Mouse (Mus musculus): ENCODE measurements around the gene Anks1b.

Anks1b gene

DNA sequence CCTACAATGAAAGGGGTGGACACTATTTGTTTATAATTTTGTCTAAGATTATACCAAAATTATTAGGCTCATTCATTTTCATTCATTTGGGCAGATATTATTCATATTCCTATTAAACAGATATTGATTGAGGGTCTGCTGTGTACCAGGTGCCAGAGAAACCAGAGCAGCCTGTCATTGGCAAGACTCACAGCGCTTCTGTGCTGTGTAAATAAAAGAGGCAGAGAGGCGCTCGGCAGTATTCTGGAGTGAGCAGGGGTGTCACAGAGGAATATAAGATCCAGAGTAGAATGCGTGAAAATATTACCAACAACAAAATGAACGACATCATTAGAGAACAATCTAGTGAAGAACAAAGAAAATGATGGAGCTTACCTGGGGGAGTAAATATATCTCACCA lies 878.6 kb downstream of the Anks1b start:
- DNase-seq, result no peak

DNA sequence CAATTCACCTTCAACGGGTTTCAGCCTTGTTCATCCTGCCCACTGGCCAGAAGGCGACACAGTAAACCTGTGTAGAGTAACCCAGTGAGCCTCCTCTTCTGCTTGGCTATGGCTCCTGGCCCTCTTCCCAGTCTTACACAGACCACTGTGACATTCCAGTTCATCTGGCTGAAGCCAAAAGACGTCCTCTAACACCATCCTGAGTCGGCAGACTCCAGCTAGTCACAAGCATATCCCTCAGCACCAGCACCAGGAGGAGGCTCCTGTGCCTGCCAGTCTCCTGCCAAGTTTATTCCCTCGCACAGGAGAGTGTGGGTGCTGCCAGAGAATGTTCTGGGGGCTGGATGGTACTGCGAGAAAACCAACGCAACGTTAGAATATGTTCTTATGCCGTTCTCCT lies 879.8 kb downstream of the Anks1b start:
- DNase-seq, result no peak

DNA sequence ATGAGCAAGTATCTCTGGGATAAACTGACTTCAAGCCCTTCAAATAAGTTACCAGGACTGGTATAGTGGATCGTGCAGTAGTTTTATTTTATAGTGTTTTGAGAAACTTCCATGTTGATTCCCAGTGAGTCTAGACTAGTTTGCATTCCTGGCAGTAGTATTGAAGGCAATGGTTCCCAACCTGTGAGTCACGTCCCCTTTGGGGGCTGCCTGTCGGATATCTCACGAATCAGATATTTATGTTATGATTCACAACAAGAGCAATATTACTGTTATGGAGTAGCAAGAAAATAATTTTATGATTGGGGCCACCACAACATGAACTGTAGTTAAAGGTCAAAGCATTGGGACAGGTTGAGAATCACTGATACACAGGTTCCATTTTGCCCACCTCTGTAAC lies 884.5 kb downstream of the Anks1b start:
- no peak for DNase-seq

- no peak for DNase-seq
Observed at GRCm38 (mm10) chr10:90759929-90760328, 886.6 kb downstream of the Anks1b start.

- no peak for DNase-seq
Observed at GRCm38 (mm10) chr10:90766261-90766660, 893.0 kb downstream of the Anks1b start.

DNA sequence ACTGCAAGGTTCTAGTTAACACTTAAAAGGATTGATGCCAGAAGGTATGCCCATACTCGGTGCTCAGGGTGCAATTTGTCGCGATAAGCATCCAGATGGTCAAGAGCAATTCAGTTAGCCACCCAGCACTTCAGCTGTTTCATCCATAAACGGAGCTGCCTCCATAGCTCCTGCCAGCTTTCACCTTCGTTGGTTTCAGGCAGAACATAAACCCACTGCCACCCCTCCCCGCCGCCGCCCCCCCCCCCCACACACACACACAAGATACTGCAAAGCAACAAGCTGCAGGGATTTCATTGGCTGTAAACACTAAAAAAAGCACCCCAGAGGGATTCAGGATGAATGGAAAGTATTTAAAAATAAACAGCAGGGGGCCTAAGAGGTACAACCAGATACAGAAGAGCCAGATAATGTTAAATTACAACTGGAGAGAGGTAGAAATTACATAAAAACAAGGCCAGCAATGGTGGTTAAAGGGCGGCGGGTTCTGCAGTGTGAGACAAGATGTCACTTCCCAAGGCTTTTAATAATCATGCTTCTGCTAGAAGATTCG lies 897.2 kb downstream of the Anks1b start:
- no peak for DNase-seq

DNA sequence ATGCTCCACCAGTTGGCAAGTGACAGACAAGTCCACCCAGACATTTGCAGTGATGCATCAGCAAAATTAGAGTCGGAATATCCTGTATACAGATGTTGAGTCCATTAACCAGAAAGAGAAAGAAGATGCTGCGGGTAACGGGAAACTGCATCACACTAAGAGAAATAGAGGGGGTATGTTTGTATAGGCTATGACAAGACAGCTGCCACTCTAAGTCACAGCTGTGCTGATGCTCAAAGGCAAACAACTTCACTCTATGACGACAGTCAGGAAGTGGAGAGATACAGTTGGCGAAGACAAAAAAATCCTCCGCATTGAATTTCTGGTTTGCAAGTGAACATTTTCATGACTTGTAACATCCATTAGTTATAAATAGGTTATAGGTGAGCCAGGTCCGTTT lies 897.7 kb downstream of the Anks1b start:
- no peak for DNase-seq

DNA sequence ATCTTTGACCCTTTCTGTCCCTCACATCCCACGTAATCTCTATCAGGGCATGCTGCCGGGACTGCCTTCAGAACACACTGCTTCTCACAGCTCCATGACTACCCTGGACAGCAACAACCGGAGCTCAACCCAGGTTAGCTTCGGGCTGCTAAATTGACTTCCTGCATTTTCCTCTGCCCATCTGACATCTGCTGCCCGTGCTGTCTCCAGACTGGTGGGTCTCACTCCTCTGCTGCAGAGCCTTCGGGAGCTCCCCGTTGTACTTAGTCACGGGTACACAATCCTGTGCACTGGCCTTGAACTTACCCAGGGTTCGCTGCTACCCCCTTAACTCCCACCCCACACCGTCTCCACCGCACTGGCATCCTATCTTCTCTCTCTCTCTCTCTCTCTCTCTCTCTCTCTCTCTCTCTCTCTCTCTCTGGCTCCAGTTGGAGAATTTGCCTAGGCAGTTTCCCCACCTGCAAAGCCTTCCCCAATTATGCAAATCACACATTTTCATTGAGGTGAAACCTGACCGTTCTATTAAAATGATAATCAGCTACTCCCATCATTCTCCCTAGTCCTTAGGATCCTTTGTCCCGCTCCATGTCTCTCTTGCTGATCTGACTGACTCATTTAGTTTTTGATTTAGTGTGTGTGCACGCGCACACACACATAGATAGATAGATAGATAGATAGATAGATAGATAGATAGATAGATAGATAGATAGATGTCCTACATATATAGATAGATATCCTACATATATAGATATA lies 898.3 kb downstream of the Anks1b start:
- no peak for DNase-seq

DNA sequence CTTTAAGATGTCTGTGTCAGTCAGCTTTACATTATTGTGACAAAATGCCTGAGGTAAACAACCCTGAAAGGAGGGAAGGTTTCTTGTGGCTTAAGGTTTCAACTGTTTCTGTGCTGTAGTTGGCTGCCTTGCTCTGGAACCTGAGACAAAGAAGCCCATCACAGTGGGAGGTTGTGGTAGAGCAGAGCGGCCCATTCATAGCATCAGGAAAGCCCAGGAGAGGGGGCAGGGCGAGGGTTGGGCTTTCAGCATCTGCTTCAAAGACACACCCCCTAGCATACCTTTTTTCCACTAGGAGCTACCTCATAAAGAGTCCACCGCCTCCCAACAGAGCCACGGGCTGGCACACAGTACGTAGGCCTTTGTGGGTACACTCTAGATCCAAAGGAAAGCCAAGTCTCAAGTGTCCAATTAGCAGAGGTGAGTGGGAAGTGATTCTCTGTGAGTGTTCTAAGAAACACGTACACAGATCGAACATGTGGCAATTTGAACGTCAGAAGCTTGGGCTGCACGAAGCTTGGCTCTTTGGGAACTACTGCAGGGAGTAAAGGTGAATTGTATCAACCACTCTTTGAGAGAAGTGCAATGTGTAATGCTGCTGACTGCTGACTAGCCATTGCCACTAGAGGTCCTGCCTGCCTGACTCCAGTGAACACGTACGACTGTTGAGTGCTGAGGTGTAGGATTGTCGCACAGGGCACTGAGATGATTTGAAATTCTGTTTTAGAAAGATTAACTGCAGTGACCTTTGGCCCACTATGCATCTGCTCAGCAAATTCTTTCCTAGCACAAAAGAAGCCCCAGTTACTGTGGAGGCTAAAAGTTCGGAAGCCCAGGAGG lies 906.5 kb downstream of the Anks1b start:
- DNase-seq, result no peak

GRCm38 (mm10) chr10:90784981-90785650 lies 911.8 kb downstream of the Anks1b start:
- DNase-seq, result no peak

DNA sequence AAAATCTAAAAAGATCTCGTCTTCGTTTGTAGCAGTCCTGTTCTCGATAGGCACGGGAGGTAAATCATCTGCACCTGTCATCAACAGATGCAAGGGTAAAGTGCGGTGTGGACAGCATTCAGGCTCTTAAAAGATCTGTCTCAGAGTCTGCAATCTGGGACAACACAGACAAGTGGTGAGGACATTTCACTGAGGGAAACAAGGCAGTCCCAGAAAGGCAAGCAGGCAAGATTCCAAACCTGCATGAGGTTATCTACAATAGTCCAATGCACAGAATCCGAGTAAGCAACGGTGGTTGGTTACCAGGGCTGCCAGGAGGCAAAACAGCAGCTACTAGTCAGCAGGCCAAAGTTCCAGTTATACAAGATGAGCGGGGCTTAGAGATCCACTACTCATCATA lies 912.4 kb downstream of the Anks1b start:
- no peak for DNase-seq

GRCm38 (mm10) chr10:90803112-90803511 lies 929.8 kb downstream of the Anks1b start:
- DNase-seq, result no peak

DNA sequence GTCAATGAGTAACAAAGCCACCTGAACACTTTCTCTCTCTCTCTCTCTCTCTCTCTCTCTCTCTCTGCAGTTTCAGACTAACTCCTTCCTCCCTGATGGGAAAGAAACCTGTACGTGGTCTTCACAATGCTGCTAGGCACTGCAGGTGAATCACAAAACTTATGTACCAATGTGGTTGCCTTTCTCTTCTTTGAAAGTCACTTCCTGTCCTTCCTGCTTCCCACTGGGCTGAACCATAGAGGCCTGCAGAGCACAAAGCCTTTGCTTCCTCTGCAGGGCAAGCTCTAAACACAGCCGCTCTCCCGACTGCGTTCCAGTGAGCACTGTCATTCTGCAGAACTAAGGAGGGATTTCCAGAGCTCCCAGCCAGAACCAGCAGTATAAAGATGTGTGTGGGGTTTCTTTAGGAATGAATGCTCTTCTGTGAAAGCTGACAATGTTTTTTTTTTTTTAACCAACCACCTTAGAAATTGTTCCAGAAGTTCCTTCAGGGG lies 931.3 kb downstream of the Anks1b start:
- DNase-seq, result no peak

GRCm38 (mm10) chr10:90808616-90809310 lies 935.5 kb downstream of the Anks1b start:
- no peak for DNase-seq

- no peak for DNase-seq
Observed at GRCm38 (mm10) chr10:90809911-90810590, 936.7 kb downstream of the Anks1b start.

GRCm38 (mm10) chr10:90811446-90811845 lies 938.1 kb downstream of the Anks1b start:
- DNase-seq, result no peak

GRCm38 (mm10) chr10:90813326-90813725 lies 940.0 kb downstream of the Anks1b start:
- DNase-seq, result no peak

- DNase-seq, result no peak
Observed at GRCm38 (mm10) chr10:90814412-90814811, 941.1 kb downstream of the Anks1b start.

DNA sequence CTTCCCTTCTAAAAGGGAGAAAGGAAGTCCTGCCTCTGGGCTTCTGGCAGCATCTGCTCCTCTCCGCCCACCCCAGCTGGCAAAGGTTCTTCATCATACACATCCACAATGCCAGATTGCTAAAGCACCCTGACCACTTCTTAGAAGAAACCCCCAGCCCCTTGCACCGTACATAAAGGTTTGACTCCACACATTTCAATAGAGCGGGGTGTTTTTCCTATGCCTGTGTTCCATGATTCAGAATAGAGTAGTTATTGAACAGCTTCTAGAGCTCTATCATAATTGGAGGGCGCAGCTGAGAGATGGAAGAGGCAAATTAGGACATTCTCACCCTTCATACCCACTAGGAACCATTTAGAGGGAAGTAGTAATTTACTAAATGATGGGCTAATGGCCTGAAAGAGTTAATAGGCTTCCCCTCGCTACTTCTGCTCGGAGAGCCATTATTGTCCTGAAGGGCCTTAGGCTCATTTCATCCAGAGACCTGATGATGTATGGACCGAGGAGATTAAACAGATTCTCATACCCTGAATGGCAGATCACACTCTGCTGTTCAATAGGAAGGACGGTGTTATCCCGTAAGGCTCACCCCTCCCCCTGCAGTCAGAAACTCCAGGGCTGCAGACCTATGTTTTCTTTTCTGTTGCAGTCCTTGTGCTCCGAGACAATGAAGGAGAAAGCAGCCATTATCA lies 945.1 kb downstream of the Anks1b start:
- no peak for DNase-seq

DNA sequence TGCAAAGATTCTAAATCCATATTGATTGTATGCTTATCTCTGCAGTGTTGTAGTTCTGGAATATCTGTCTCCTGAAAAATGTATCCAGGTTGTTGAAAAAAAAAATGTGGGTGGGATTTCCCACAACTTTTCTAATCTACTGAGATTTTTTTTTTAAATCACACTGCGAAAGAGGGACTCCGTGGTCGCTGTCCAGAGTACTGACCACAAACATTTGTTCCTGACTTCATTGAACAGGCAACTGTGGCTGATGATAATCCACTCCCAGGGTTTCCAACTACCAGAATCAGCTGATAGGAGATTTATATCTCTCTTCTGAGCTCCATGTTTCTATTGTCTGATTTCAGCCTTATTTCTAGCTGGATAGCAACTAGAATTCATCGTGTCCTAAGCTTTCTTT lies 950.1 kb downstream of the Anks1b start:
- peak; percentile 73 for DNase-seq

DNA sequence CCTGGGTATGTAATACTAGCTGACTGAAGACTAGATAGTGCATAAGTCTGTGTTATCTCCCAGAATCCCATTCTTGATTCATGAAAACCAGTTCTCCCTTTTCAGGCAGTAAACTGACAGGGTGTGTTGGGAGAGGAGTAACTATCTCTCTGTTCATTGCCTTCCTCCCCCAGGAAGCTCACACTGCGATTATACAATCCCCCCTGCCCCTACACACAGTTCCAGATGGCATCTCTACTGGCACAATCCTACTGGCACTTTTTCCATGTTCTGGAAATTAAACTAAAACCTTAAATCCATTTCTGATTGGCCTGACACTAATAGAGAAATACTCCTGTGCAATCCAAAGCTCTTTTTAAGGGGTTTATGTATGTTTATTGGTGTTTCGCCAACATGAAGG lies 951.4 kb downstream of the Anks1b start:
- no peak for DNase-seq
